Mouse (Mus musculus) ZHBTc4 (cell line): ENCODE measurements at regions not wholly inside any gene's neighbourhood (a gene's known extent, or its start where the extent isn't known, plus 50 kb on each side); places are given as distances from the start of the nearest gene placed in this dataset.

Experiments used
- DNase-seq: peaks from one replicate; pipeline ENCODE4 v3.0.0-alpha.2; 2011; ENCODE audit warnings: low read depth, low spot score

DNA sequence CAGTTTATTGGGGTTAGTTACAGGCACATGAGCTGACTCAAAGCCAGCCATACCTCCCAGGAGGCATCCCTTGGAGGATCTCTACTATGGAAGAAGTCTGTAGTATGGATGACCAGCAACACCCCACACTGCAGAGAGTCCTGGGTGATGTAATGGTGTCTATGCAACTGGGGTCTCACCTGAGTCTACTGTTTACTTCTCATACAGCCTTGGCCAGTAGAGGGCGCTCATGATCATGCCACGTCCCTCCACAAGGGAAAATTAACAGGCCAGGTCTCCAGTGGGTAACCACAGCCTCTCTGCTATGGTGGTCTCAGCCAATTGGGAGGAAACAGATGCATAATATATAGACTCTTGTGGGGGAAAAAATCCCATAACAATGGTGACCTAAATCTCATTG is 111.7 kb downstream of the Cdh26 start:
- DNase-seq, result peak; percentile 57

DNA sequence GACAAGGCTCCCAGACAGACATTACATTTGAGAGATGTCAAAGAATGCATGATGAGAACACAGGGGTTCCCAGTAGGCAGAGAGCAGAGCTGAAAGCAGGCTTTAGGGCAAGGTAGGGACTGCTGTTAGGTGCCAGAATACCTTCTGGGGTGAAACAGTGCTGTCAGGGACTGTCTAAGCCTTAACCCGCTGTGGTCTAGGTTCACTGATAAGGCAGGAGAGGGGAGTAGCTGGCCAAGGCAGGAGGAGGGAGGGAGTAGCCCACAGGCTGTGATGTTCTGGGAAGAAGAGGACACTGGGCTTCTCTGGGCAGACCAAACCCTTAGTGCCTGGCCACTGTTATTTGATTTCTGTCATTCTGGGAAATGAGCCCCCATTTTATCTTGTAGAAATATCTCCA is 114.1 kb downstream of the Cdh26 start:
- no peak for DNase-seq

DNA sequence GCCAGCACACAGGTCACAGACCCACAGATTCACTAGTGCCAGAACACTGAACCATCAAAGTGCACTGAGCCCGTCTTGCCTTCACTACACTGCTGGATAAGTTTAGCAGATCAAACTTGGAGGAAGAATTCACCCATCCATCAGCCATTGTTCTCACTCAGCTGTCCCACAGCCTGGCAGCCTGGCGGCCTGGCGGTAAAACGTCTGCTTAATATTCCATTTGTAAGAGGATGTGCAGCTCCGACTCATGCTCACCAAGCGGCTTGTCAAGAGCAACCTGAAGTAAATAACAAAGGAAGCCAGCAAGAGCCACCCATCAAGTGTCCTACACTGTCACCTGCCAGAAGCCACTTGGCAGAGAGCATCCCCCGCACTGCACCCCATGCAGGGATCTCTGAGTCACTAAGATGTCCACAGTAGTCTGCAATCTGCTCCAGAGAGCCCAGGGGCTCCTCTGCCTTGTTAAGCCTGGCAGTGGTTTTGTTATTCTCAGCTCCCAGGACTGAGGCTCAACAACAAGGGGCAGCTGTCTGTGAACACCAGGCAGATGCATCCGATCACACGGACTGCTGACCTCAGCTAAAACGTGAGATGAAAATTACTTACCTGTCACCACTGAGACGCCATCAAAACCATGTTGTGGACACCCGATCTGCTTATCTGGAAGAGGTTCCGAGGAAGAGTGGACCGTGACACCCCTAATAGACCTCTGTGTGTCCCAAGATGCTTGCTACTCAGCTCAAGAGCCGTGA is 115.4 kb downstream of the Cdh26 start:
- DNase-seq, result no peak

DNA sequence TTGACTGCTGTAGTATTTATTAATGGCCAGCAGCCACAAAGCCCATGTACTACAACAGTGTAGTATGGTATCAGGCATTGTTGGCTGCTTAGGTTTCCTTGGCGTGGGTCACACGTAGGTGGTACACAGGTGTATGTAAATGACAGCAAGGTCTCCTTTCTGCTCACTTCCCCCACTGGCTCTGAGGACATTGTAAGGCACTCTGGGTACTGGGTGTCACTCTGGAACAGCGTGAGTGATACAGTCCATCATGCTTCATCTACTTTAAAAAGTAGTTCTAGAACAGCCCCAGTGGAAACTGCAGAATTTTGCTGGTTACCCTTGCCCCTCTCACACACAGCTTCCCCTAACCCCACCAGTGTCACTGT is 116.0 kb downstream of the Cdh26 start:
- no peak for DNase-seq

DNA sequence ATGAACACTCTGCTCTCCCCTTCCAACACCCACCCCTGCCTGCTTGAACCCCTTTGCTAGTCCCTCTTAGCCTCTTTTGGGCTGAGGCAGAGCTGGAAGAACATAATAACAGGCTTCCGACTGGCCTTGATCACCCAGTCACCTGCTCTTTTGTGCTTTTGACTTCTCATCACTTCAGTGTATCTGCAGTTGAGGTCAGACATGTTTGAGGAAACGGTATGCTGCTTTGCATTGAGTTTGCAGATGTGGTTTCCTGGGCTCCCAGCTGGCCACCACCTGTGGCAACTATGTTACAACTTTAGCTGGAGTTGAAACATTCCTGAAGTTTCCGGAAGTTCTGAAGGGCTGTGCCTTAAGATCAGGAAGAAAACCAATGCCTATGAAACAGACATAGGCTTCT is 116.6 kb downstream of the Cdh26 start:
- DNase-seq, result no peak

DNA sequence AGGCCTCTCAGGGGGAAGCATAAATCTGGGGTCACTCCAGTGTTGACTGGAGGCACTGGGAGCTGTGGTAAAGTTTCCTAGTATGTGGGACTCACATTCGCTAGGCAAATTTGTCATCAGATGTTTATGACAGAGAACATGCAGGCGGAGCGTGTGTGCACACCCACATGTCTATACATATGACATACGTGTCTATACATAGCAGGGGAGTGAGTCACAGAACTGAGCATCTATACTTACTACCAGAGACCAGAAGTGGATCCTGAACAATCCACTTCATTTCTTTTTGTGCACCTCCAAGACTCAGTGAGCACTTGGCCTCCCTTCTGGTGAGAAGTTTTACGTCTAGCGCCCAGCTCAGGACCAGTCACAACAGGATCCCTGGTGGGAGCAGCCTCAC is 118.6 kb downstream of the Cdh26 start:
- DNase-seq, result no peak

DNA sequence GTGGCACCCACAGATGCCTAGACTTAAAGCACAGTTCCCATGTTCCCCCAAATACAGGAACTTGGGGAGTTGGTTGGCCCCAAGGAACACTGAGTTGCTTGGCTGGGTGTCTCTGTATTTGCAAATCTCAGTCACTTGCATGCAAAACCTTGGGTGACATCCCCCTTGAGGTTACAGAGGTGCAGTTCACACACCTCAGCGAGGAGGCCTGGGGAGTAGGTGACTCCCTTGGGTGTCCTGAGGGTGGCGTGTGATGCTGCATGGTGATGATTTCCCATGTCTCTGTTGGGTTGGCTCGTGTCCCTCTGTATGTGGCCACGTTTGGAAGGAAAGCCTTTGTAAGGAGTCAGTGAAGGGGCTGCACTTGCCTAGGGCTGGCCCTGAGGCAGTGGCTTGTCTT is 123.4 kb downstream of the Cdh26 start:
- DNase-seq, result no peak

DNA sequence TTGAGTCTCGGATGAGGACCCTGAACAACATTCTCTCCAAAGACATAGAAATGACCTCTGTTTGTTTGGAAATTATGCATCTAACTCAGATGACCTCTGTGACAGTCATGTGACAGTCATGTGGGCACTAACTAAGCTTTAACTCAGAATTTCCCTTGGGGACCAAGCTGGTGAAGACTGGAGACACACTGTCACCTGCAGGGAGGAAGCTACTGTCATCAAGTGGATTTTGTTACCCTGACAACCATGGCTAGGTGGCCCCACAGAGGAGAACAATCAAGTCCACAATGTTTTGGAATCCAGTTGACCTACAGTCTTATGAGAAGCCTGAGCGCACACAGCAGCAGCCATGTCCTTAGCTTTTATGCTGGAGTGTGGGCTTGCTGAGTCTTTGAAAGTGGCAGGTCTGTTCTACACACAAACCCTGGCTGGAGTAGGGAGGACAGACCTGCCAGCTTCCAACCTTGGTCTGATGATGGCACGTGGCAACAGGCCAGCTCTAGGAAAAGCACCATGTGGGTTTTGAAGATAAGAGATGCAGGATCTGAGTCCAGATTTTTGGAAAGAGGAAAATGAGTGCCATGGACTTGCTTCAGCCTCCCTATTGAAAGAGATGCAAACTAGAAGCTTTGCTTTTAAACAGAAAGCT is 125.5 kb downstream of the Cdh26 start:
- no peak for DNase-seq

DNA sequence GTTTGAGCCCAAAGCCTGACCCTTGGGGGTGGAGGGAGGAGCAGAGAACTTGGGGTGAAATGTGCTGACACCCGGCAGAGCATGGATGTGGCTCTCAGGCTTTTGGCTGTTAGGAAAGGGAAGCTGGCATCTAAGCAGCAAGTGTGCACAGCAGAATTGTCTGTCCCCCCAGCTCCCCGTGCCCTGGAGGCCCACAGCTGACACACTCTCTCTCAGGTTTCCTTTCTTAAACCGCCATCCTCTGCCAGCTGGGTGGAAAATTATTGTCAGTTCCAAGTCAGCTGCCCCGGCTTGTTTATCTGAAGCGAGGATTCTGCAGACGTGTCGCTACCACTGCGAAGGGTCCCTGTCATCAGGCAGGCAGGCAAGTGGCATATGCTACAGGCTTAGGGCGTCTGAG is 127.6 kb downstream of the Cdh26 start:
- DNase-seq, result no peak

DNA sequence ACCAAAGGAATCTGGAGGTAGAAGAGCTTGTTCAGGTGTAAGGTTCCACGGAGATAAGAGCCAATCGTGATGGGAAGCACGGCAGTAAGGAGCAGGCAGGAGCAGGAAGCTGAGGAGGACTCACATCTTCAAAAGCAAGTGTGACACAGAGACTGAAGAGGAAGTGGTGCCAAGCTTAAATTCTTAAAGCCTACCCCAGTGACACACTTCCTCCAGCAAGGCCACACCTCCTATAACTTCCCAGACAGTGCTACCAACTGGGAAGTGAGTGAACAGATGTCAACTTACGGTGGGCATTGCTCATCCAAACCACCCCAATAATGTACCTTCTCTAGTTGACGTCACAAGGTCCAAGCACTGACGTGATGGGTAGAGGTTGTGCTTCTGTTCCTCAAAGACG is 133.0 kb downstream of the Cdh26 start:
- no peak for DNase-seq

DNA sequence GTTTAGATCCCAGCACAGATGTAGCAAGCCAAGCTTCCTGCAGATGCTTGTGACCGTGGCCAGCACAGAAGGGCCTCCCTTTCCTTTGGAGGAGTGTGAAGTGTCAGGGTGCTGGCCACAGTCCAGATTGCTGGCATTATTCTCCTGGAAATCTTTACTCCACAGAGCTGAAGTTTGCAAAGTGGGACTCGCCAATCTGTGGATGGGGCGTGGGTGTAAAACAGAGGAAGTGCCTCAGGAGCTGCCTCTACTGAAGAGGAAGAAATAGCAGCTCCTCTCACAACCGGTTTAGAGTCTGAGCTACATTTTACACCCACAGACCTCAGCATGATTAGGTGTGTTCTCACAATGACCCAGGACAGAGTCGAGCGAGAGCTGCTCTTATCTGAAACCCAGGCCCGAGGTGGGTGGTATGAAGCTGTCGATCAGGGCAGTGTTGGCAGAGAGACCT is 135.1 kb downstream of the Cdh26 start:
- no peak for DNase-seq

DNA sequence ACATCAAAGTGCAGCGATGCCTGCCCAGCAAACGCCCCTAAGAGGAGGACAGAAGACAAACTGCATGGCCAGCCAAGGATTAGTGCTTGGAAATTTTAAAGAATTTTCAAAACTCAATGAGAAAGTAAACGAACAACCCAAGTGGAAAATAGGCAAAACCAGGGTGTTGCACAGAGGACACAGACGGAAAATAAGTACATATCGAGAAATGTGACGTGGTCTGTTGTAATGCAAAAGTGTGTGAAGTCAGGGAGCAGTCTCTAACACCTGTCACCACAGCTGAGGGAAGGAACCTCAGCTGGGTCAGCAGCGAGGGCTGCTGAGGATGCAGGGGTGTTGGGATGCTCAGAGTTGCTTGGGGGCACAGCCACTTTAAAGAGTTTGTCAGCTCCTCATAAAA is 137.2 kb downstream of the Cdh26 start:
- DNase-seq, result no peak

DNA sequence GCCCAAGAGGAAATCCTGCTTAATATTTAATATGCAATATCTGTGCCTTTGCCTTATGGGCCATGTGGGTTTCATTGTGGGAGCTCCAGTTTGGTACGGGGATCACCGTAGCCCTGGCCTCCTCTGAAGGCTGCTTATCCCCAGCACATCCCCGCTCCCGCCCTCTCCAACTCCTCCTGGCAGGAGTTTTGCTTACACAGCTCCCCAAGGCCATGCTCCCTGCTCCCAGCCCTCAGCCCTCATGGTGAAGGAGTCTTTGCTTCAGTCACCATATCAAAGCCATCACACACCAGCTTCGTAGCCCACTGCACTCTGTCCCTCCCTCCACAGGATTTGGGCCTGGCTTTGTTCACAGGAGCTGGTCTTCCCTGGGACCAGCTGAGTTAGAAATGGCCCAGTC is 142.0 kb downstream of the Cdh26 start:
- no peak for DNase-seq

DNA sequence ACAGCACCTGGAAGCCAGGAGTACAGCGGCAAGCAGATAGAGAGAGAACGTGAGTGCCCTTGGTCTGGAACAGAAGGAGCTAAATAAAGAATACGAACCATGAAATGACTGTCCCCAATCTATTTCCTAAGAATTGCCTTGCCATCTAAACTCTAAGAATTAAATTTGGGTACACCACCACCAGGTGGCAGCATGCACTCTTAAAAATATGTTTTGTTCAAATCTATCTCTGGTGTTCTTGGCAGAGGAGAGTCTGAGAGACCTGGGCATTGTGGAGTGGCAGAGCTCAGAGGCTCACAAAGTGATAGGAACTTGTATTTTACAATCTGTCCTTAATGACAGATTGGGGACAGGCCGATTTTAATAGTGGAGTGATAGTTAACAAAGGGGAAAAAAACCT is 144.5 kb downstream of the Cdh26 start:
- DNase-seq, result peak; percentile 62

DNA sequence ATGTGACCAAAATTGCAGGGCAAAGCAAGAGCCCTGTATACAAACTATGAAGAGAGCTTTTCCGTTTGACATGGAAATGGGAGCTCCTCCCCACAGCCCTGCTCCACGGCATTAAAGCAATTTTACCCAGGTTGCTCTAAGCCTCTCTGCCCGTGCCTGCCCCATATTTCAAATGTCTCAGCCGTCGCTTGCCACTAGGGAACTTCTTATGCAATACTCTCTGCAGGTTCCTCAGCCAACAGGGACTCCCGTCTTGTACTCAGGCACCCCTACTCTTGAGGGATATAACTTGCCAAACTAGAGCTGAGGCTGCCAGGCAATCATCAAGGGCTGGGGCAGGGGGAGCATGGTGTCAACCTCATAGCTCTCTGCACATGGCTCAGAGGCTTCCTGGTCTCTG is 145.1 kb downstream of the Cdh26 start:
- no peak for DNase-seq

DNA sequence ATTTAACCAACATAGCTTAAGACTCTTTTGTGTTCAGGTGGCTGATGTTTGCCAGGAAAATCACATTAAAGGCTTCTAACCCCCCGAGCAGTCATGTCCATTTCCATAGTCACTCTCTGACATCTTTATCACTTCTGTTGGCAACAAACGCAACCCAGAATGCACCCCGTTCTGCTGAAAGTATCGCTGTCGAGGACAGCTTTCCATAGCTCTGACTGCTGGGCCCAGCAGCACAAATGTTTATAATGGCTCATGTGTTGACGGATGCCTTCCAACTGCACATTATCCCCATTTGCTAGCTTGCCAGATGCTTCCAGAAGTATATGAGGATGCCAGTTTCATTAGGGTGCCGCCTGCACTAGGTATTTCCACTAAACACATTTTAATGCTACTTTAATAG is 145.7 kb downstream of the Cdh26 start:
- no peak for DNase-seq

DNA sequence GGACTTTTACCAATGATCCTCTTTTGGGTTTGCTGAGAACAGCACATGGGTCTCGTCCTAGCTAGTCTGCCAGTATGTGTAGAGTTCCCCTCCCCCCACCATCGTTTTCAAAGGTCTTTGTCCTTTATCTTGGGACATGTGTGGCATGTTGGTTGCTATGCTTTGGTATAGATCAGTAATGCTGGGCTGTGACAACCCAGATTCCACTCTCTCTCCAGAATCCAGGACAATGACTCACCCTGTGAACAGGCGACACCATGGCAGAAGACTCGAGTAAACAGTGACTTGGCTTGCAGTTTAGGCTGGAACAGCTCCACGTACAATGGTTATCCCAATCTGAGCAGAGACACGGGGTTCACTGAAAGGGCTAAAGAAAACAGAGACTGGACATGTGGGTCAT is 149.2 kb downstream of the Cdh26 start:
- no peak for DNase-seq

DNA sequence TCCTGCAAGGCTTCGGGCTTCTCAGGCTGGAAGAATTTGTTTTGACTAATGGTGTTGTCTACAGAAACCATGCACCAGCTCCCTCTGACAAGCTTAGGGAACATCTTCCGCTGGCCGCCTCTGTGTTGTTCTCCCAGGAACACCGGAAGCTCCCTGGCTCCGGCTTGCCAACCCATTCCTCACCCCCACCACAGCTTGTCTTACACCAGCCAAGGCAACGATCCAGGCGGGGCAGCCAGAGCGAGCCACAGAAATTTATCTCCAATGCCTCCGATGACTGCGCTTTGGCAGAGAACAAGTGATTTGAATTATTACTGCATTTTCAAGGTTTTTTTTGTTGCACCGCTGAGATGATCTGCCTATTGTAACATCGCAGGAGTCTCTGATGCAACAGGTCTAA is 151.0 kb downstream of the Cdh26 start:
- no peak for DNase-seq

DNA sequence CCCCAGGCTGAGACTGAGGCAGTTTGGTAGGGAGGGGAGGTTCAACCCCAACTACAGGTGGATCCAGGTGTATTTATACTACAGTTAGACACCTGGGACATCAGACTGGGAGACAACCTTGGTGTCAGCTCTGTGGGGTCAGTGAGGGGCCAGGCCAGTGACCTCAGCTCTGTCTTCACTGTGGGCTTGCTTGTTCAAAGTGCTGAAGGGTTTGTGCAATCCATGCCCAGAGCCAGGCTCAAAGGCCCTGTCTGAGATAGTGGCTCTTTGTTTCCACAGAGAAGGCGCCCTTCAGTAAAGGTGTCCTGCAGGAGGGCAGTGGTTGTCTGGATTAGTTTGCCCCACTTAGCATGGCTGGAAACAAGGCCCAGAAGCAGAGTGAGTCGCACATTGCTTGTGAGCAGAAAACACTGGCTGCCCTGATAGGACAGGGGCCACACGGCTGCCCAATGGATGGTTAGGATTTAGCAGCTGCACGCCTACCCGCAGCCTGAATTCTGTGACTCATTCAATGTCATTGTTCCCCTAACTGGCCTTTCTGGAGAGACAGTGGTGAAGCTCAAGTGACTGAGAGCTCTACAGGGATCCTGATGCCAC is 154.7 kb downstream of the Cdh26 start:
- no peak for DNase-seq

DNA sequence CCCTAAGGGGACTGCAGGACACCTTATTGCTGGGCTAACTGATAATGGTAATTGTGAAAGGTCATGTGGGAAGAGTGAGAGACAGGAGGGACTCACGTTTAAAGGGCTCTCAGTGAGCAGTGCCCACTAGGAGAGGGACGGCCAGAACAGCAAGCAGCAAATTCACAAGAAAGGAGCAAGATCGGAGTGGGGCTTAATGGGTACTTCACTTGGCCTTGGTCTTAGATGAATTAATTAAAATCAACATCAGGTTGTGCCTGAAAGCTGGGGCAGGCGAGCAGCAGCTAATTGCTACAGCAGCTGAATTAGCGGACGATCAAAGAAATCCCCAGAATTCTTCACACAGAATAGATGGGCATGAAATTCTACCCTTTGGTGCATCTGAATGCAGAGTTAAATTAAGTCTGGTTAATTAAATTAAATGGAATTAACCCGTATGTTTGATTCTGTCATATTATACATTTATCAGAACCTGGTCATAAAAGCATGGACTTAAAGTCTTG is 156.9 kb downstream of the Cdh26 start:
- no peak for DNase-seq

DNA sequence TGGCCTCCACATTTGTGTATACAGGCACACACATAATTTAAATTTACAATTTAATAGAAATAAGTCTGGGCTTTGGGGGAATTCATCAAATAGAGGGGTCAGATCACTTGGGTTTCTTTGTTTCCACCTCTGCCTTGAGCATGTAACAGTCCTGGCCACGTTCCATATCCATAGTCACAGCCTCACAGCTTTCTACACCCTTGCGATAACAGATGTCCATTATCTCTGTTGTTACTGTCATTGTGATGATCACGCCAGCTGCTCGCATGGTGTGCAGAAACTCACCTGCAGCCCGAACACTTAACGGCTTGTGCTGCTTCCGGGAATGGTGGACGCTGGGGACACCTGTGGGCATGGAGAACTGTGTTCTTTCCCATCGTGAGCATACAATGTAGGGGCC is 163.4 kb downstream of the Cdh26 start:
- no peak for DNase-seq

DNA sequence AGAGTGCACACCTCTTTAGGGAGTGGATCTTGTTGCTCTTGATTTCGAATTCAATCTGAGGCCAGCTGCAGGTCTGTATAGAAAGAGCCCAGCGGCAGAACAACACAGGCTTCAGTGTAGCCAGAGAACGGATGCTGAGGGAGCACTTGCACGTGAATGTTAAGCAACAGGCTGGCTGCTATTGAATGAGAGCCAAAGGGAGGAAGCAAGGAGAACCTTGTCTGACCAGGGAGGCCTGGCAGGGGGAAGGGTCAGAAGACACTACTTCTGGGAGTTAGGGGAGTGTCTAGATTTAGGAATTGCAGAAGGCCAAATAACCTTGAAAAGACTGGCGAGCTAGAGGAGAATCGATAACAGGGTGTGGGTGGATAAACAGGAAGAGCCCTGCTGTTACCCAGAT is 163.8 kb downstream of the Cdh26 start:
- DNase-seq, result peak; percentile 83
